Mouse (Mus musculus): Measurements from ENCODE around the gene Mtap. TPM values are rescaled to one million over a fixed set of nuclear protein-coding genes. Genes with fewer than 3 reads are reported as not detected.

Gene Mtap
- total and polyA plus RNA-seq, 3 experiments, result 8.3 to 22.0 (median 19.8) TPM

- 95% methylated on average over 6 of the region's 6 CpGs for WGBS
- Histone ChIP-seq H3K36me3 (ENCODE audit: control insufficient read depth, insufficient read depth, low read length) (no peaks in the 10 kb centered on the region), H3K9ac (ENCODE audit: low read depth, low read length) (no peak overlapping the region), H3K79me2 (replicated peaks; ENCODE audit: control insufficient read depth, insufficient read depth, low read length) (no peaks in the 10 kb centered on the region), H3K27ac (no peak overlapping the region), H3K4me3 (no peak overlapping the region), H3K4me1 (ENCODE audit: control insufficient read depth, insufficient read depth, low read length) (peaks cover 4% of the 10 kb centered on the region), H3K27me3 (ENCODE audit: control insufficient read depth, insufficient read depth, low read length) (no peaks in the 10 kb centered on the region)
- intact Hi-C loops (cut with DNase I), result no loop called here
- TF ChIP-seq EP300 (IDR thresholded peaks at IDR 0.05; ENCODE audit: insufficient read depth, low read depth, low read length) (no peak), CTCF (IDR thresholded peaks at IDR 0.05) (no peak), POLR2A (IDR thresholded peaks at IDR 0.05; ENCODE audit: insufficient read depth, low read depth, low read length) (no peak)
- no peak for DNase-seq
Observed at GRCm38 (mm10) chr4:89170931-89171330, 34.0 kb downstream of the Mtap start.

GRCm38 (mm10) chr4:89172873-89173605, 36.1 kb downstream of the Mtap start:
- Histone ChIP-seq H3K27me3 (ENCODE audit: control insufficient read depth, insufficient read depth, low read length) (no peaks in the 10 kb centered on the region), H3K27ac (peak overlapping the region; percentile 65), H3K4me1 (ENCODE audit: control insufficient read depth, insufficient read depth, low read length) (peaks cover 4% of the 10 kb centered on the region), H3K9ac (ENCODE audit: low read depth, low read length) (no peak overlapping the region), H3K4me3 (no peak overlapping the region), H3K36me3 (ENCODE audit: control insufficient read depth, insufficient read depth, low read length) (no peaks in the 10 kb centered on the region), H3K79me2 (replicated peaks; ENCODE audit: control insufficient read depth, insufficient read depth, low read length) (no peaks in the 10 kb centered on the region)
- peak; percentile 49 to 58 for DNase-seq
- intact Hi-C loops (cut with DNase I), result no loop called here
- TF ChIP-seq POLR2A (IDR thresholded peaks at IDR 0.05; ENCODE audit: insufficient read depth, low read depth, low read length), result 0 out of 2 replicates have a peak, but pooled peaks have one; percentile 19
- peak; percentile 48; the same call in 1 of the 2 replicates for TF ChIP-seq EP300 (IDR thresholded peaks at IDR 0.05; ENCODE audit: insufficient read depth, low read depth, low read length)
- TF ChIP-seq CTCF (IDR thresholded peaks at IDR 0.05), result peak; percentile 39
- 47% methylated on average over 14 of the region's 14 CpGs for WGBS

- 88% methylated on average over 6 of the region's 6 CpGs for WGBS
- no peaks in the 10 kb centered on the region for H3K36me3 ChIP-seq (ENCODE audit: control insufficient read depth, insufficient read depth, low read length)
- intact Hi-C loops (cut with DNase I), result no loop called here
- TF ChIP-seq CTCF (IDR thresholded peaks at IDR 0.05) (no peak), POLR2A (IDR thresholded peaks at IDR 0.05; ENCODE audit: insufficient read depth, low read depth, low read length) (no peak), EP300 (IDR thresholded peaks at IDR 0.05; ENCODE audit: insufficient read depth, low read depth, low read length) (no peak)
- no peak for DNase-seq
- H3K79me2 ChIP-seq (replicated peaks; ENCODE audit: control insufficient read depth, insufficient read depth, low read length), result no peaks in the 10 kb centered on the region
- peaks cover 1% of the 10 kb centered on the region for H3K4me1 ChIP-seq (ENCODE audit: control insufficient read depth, insufficient read depth, low read length)
- H3K9ac ChIP-seq (ENCODE audit: low read depth, low read length), result no peak overlapping the region
- H3K27me3 ChIP-seq (ENCODE audit: control insufficient read depth, insufficient read depth, low read length), result no peaks in the 10 kb centered on the region
- H3K27ac ChIP-seq, result no peak overlapping the region
- no peak overlapping the region for H3K4me3 ChIP-seq
Observed at GRCm38 (mm10) chr4:89177514-89178307, 40.8 kb downstream of the Mtap start.

- no peaks in the 10 kb centered on the region for H3K4me1 ChIP-seq (ENCODE audit: control insufficient read depth, insufficient read depth, low read length)
- H3K79me2 ChIP-seq (replicated peaks; ENCODE audit: control insufficient read depth, insufficient read depth, low read length), result no peaks in the 10 kb centered on the region
- no peak for DNase-seq
- H3K4me3 ChIP-seq, result no peak overlapping the region
- intact Hi-C loops (cut with DNase I), result no loop called here
- 93% methylated on average over 5 of the region's 5 CpGs for WGBS
- no peak overlapping the region for H3K27ac ChIP-seq
- H3K27me3 ChIP-seq (ENCODE audit: control insufficient read depth, insufficient read depth, low read length), result no peaks in the 10 kb centered on the region
- no peak overlapping the region for H3K9ac ChIP-seq (ENCODE audit: low read depth, low read length)
- no peak for TF ChIP-seq EP300 (IDR thresholded peaks at IDR 0.05; ENCODE audit: insufficient read depth, low read depth, low read length)
- no peak for TF ChIP-seq CTCF (IDR thresholded peaks at IDR 0.05)
- TF ChIP-seq POLR2A (IDR thresholded peaks at IDR 0.05; ENCODE audit: insufficient read depth, low read depth, low read length), result no peak
- no peaks in the 10 kb centered on the region for H3K36me3 ChIP-seq (ENCODE audit: control insufficient read depth, insufficient read depth, low read length)
Observed at GRCm38 (mm10) chr4:89180121-89180520, 43.2 kb downstream of the Mtap start.

- WGBS, result 93% methylated on average over 2 of the region's 2 CpGs
- H3K27ac ChIP-seq, result no peak overlapping the region
- no peaks in the 10 kb centered on the region for H3K79me2 ChIP-seq (replicated peaks; ENCODE audit: control insufficient read depth, insufficient read depth, low read length)
- no peak overlapping the region for H3K4me3 ChIP-seq
- H3K27me3 ChIP-seq (ENCODE audit: control insufficient read depth, insufficient read depth, low read length), result no peaks in the 10 kb centered on the region
- no peak overlapping the region for H3K9ac ChIP-seq (ENCODE audit: low read depth, low read length)
- TF ChIP-seq EP300 (IDR thresholded peaks at IDR 0.05; ENCODE audit: insufficient read depth, low read depth, low read length), result no peak
- H3K36me3 ChIP-seq (ENCODE audit: control insufficient read depth, insufficient read depth, low read length), result no peaks in the 10 kb centered on the region
- intact Hi-C loops (cut with DNase I), result no loop called here
- no peaks in the 10 kb centered on the region for H3K4me1 ChIP-seq (ENCODE audit: control insufficient read depth, insufficient read depth, low read length)
- DNase-seq, result no peak
Observed at GRCm38 (mm10) chr4:89181656-89182055, 44.7 kb downstream of the Mtap start.

- H3K27ac ChIP-seq, result no peak overlapping the region
- no peak for TF ChIP-seq CTCF (IDR thresholded peaks at IDR 0.05)
- no peak for TF ChIP-seq POLR2A (IDR thresholded peaks at IDR 0.05; ENCODE audit: insufficient read depth, low read depth, low read length)
- no peak for TF ChIP-seq EP300 (IDR thresholded peaks at IDR 0.05; ENCODE audit: insufficient read depth, low read depth, low read length)
- WGBS, result 95% methylated on average over 3 of the region's 3 CpGs
- H3K36me3 ChIP-seq (ENCODE audit: control insufficient read depth, insufficient read depth, low read length), result no peaks in the 10 kb centered on the region
- no peaks in the 10 kb centered on the region for H3K27me3 ChIP-seq (ENCODE audit: control insufficient read depth, insufficient read depth, low read length)
- no peak for DNase-seq
- H3K9ac ChIP-seq (ENCODE audit: low read depth, low read length), result no peak overlapping the region
- H3K4me1 ChIP-seq (ENCODE audit: control insufficient read depth, insufficient read depth, low read length), result no peaks in the 10 kb centered on the region
- no peak overlapping the region for H3K4me3 ChIP-seq
- no peaks in the 10 kb centered on the region for H3K79me2 ChIP-seq (replicated peaks; ENCODE audit: control insufficient read depth, insufficient read depth, low read length)
- intact Hi-C loops (cut with DNase I), result no loop called here
Observed at GRCm38 (mm10) chr4:89182486-89182885, 45.6 kb downstream of the Mtap start.
